Mouse (Mus musculus) testis, adult 2 months (tissue): ENCODE measurements around the gene Plekhn1.

Experiments used
- CTCF ChIP-seq: fragments of 200-500 bp; IDR thresholded peaks from 2 replicates; pipeline ENCODE4 v1.5.1; 2012; ENCODE audit warnings: low read depth, mild to moderate bottlenecking, inconsistent platforms, low read length, moderate library complexity; ENCODE audit not compliant: control insufficient read depth, insufficient read depth, insufficient replicate concordance
- POLR2A ChIP-seq: fragments of 200-500 bp; IDR thresholded peaks from 2 replicates; pipeline ENCODE4 v1.6.1; 2012; ENCODE audit warnings: low read depth, mild to moderate bottlenecking, inconsistent platforms, low read length, moderate library complexity; ENCODE audit not compliant: control insufficient read depth

GRCm38 (mm10) chr4:156224276-156224675, 10.4 kb downstream of the Plekhn1 start:
- TF ChIP-seq CTCF (no peak), POLR2A (no peak)
